Mouse (Mus musculus) hindbrain, embryonic 14.5 days (tissue): ENCODE data around the gene Ints14. TPM values are rescaled to one million over a fixed set of nuclear protein-coding genes. Genes with fewer than 3 reads are reported as not detected.
A peak's percentile ranks its signal among the peaks of the same experiment; 100 is the strongest.

Source experiments
- ATAC-seq: fragments of 200-750 bp; cut with Nextera tagmentation; 2 replicates; pipeline ENCODE4 v1.8.0; 2017; ENCODE audit warnings: moderate number of reproducible peaks, mild to moderate bottlenecking, moderate TSS enrichment, moderate library complexity; ENCODE audit not compliant: low FRiP score
- DNase-seq: peaks from one replicate; pipeline ENCODE4 v3.0.0-alpha.2; 2015; ENCODE audit warnings: low spot score
- H3K27ac ChIP-seq: fragments of 300-500 bp; sonication (generic); 2 replicates; pipeline ENCODE4 v1.5.1; 2014; ENCODE audit warnings: mild to moderate bottlenecking, moderate library complexity
- H3K27me3 ChIP-seq: fragments of 300-500 bp; sonication (generic); 2 replicates; pipeline ENCODE4 v1.6.1; 2014; ENCODE audit warnings: mild to moderate bottlenecking, low read length, mixed read lengths; ENCODE audit not compliant: control insufficient read depth, insufficient read depth
- H3K36me3 ChIP-seq: fragments of 300-500 bp; sonication (generic); replicated peaks from 2 replicates; pipeline ENCODE4 v1.6.1; 2014; ENCODE audit not compliant: control insufficient read depth, insufficient read depth
- H3K4me1 ChIP-seq: fragments of 300-500 bp; sonication (generic); replicated peaks from 2 replicates; pipeline ENCODE4 v1.6.1; 2014; ENCODE audit warnings: antibody characterized with exemption, low read length, mixed read lengths; ENCODE audit not compliant: control insufficient read depth, insufficient read depth
- H3K4me2 ChIP-seq: fragments of 300-500 bp; sonication (generic); replicated peaks from 2 replicates; pipeline ENCODE4 v1.6.1; 2014; ENCODE audit warnings: mild to moderate bottlenecking, moderate library complexity
- H3K4me3 ChIP-seq: fragments of 300-500 bp; sonication (generic); replicated peaks from 2 replicates; pipeline ENCODE4 v1.5.1; 2014; ENCODE audit warnings: mild to moderate bottlenecking, low read length
- H3K9ac ChIP-seq: fragments of 300-500 bp; sonication (generic); 2 replicates; pipeline ENCODE4 v1.6.1; 2014
- H3K9me3 ChIP-seq: fragments of 300-500 bp; sonication (generic); 2 replicates; pipeline ENCODE4 v1.6.1; 2016; ENCODE audit warnings: low read length; ENCODE audit not compliant: control insufficient read depth
- whole genome bisulfite sequencing: fragments of 180-500 bp; shearing (Covaris S2); extraction: QIAGEN DNeasy Blood & Tissue Kit; methylation state at CpG from one replicate; pipeline ENCODE4 v1.1.7; 2014; 5-methylcytosine and 5-hydroxymethylcytosine counted together
- polyA plus RNA-seq: library from polyadenylated mRNA; unstranded; fragments of >200 nt; fragmentation: Nextera tagmentation; extraction: Ambion mirVana; gene quantifications from 2 replicates; pipeline ENCODE4 v1.2.1, GENCODE M21; 2014

Ints14 gene
- polyA plus RNA-seq, 1 experiment from 2014 or later, result 37.6 TPM

DNA sequence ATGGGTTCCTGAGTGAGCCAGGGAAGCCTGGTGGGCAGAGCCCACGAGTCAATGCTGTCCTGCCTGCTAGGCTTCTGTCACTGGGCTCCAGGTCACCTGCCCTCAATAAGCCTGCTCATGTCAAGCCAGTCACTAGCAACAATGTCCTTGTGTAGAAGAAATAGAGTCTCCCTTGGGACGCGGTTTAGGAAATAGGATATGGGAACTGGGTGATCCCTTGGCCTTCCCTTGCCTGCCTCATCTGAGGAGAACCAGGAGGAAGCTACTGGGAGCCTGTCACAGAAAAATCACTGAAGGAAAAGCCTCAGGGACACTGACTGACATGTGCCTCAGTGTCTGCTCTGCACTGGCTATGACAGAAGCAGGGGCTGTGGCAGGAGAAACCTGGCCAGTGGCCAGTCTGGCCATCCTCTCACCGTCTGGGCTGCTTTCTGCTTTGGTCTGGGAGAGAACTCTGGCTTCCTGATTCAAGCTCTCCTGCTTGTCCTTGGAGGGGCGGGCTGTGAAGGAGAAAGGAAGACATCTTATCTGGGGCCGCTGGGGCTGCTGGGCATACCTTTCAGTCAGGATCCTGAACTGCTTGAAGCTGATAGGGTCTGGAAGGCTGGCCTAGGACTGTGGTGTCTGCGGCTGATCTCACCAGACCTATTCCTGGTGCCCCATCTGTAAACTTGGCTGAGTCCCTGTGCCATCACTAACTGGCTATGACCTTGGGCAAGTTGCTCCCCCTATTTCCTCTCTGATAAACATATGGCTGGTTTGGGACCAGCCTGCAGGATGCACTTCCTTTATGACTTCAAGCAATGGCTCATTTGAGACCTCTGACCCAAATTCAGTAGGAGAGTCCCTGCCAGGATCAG is 28.7 kb upstream of the Ints14 start:
- Histone ChIP-seq H3K36me3 (no peaks in the 10 kb centered on the region), H3K27ac (no peak overlapping the region), H3K27me3 (no peaks in the 10 kb centered on the region), H3K4me2 (no peak overlapping the region), H3K9me3 (no peaks in the 10 kb centered on the region), H3K4me3 (no peak overlapping the region), H3K4me1 (no peaks in the 10 kb centered on the region), H3K9ac (no peak overlapping the region)
- DNase-seq (no peak), ATAC-seq (no peak)
- 74% methylated on average over 7 of the region's 7 CpGs for WGBS

DNA sequence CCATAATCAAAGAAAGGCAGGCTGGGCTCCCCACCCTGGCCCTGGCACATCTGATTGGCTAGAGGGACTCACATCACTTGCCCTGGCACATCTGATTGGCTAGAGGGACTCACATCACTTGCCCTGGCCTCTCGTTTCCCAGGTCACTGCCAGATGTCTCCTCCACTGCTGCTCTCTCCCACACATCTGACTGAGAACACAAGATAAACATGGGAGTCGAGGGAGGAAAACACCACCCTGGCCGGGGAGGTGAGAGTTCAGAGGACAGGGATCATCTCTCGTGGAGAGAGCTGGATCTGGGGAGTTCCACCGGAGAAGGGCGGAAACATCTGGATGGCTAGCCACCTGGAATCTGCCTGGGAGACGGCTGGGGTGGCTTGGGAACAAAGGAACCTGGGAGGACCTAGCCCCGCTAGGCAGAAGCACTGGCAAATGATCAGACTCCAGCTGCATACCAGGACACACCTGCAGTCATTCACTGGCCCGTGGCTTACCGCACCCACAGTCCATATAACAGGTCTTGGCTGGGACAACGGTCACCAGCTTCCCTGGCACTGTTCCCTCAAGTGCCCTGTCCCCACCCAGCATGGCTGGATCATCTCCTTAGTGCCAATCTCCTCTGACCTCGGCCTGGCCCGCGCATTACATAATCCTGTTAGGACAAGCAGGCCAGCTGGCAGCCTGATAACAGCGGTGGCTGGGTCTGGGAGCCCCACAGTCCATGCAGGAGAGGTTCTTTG is 26.5 kb upstream of the Ints14 start:
- no peak for ATAC-seq
- H3K4me1 ChIP-seq, result no peaks in the 10 kb centered on the region
- no peak overlapping the region for H3K9ac ChIP-seq
- no peaks in the 10 kb centered on the region for H3K27me3 ChIP-seq
- no peaks in the 10 kb centered on the region for H3K36me3 ChIP-seq
- no peak for DNase-seq
- no peaks in the 10 kb centered on the region for H3K9me3 ChIP-seq
- no peak overlapping the region for H3K4me2 ChIP-seq
- WGBS, result 66% methylated on average over 15 of the region's 15 CpGs
- no peak overlapping the region for H3K27ac ChIP-seq
- H3K4me3 ChIP-seq, result no peak overlapping the region

GRCm38 (mm10) chr9:64936508-64936907 is 24.2 kb upstream of the Ints14 start:
- no peak overlapping the region for H3K4me2 ChIP-seq
- H3K9ac ChIP-seq, result no peak overlapping the region
- no peaks in the 10 kb centered on the region for H3K9me3 ChIP-seq
- no peaks in the 10 kb centered on the region for H3K36me3 ChIP-seq
- H3K4me1 ChIP-seq, result no peaks in the 10 kb centered on the region
- H3K4me3 ChIP-seq, result no peak overlapping the region
- H3K27me3 ChIP-seq, result no peaks in the 10 kb centered on the region
- DNase-seq (peak; percentile 70), ATAC-seq (no peak; the same call in 1 of the 2 replicates)
- no peak overlapping the region for H3K27ac ChIP-seq
- 8% methylated on average over 6 of the region's 6 CpGs for WGBS

DNA sequence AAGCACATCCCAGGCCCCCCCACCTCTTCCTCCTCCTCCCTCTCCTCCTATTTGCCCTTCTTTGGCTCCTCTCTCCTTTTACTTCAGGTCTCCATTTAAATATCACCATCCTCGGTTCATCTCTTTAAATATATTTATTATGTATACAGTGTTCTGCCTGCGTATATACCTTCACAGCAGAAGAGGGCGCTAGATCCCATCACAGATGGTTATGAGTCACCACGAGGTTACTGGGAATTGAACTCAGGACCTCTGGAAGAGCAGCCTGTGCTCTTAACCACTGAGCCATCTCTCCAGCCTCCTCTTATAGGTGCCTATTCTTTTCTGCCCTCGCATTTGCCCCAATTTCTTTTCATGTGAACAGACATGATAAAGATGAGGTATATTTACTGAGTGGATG is 23.2 kb upstream of the Ints14 start:
- WGBS, result 60% methylated on average over 5 of the region's 5 CpGs
- no peak for ATAC-seq

DNA sequence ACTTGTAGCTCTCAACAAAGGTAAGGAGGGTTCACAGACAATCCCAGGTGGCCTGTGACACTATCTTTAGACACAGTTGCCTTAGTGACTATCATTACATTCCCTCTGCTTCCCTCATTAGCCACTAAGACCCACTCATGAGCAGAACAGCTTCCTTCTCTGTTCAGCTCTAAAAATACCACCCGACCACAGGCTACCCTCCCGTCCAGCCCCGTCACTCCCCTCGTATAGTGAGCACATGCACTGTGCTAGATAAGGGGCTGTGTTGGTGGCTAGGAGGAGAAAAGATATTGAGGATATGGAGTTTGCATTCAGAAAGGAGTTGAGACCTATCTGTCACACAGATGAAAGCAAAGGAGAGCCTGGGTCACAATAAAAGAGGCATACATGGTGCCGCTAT is 22.2 kb upstream of the Ints14 start:
- Histone ChIP-seq H3K4me3 (no peak overlapping the region), H3K9me3 (no peaks in the 10 kb centered on the region), H3K9ac (no peak overlapping the region), H3K27me3 (no peaks in the 10 kb centered on the region), H3K4me2 (no peak overlapping the region), H3K27ac (no peak overlapping the region), H3K36me3 (no peaks in the 10 kb centered on the region), H3K4me1 (no peaks in the 10 kb centered on the region)
- ATAC-seq, result no peak
- WGBS, result 85% methylated on average over 5 of the region's 5 CpGs
- DNase-seq, result no peak

More for the DNA sequence above, 23.2 kb upstream of the Ints14 start:
- Histone ChIP-seq H3K9ac (no peak overlapping the region), H3K4me3 (no peak overlapping the region), H3K27me3 (no peaks in the 10 kb centered on the region), H3K36me3 (no peaks in the 10 kb centered on the region), H3K4me2 (no peak overlapping the region), H3K27ac (no peak overlapping the region), H3K9me3 (no peaks in the 10 kb centered on the region), H3K4me1 (no peaks in the 10 kb centered on the region)
- no peak for DNase-seq

DNA sequence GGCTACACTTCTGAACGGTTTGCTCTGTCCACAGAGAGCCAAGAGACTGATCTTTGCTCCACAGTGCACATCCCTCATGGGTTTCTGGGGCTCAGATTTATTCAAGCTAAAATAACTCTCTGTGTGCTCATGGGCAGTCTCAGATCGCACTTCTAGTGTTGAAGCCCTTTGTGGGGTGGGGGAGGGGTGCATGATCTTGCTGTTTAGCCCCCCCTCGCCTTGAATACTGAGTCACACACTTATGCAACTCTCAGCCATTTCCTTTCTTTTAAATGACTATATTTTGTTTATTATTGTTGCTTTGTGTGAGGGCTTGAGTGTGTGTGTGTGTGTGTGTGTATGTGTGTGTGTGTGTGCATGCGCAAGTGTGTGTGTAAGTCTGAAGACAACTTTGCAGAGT is 21.4 kb upstream of the Ints14 start:
- no peak overlapping the region for H3K9ac ChIP-seq
- H3K27ac ChIP-seq, result no peak overlapping the region
- no peaks in the 10 kb centered on the region for H3K9me3 ChIP-seq
- ATAC-seq (no peak), DNase-seq (no peak)
- no peaks in the 10 kb centered on the region for H3K27me3 ChIP-seq
- no peaks in the 10 kb centered on the region for H3K36me3 ChIP-seq
- H3K4me3 ChIP-seq, result no peak overlapping the region
- no peak overlapping the region for H3K4me2 ChIP-seq
- WGBS, result 59% methylated on average over 4 of the region's 4 CpGs
- H3K4me1 ChIP-seq, result no peaks in the 10 kb centered on the region

- DNase-seq (no peak), ATAC-seq (no peak)
- no peaks in the 10 kb centered on the region for H3K4me1 ChIP-seq
- no peaks in the 10 kb centered on the region for H3K27me3 ChIP-seq
- H3K4me2 ChIP-seq, result no peak overlapping the region
- H3K9me3 ChIP-seq, result no peaks in the 10 kb centered on the region
- no peak overlapping the region for H3K4me3 ChIP-seq
- no peak overlapping the region for H3K9ac ChIP-seq
- no peaks in the 10 kb centered on the region for H3K36me3 ChIP-seq
- no peak overlapping the region for H3K27ac ChIP-seq
- WGBS, result 86% methylated on average over 2 of the region's 2 CpGs
Observed at GRCm38 (mm10) chr9:64939790-64940189, 20.9 kb upstream of the Ints14 start.

- ATAC-seq, result no peak
- no peak overlapping the region for H3K9ac ChIP-seq
- no peak overlapping the region for H3K4me2 ChIP-seq
- H3K9me3 ChIP-seq, result no peaks in the 10 kb centered on the region
- no peak overlapping the region for H3K27ac ChIP-seq
- H3K4me1 ChIP-seq, result no peaks in the 10 kb centered on the region
- H3K27me3 ChIP-seq, result no peaks in the 10 kb centered on the region
- no peak overlapping the region for H3K4me3 ChIP-seq
- 84% methylated on average over 11 of the region's 11 CpGs for WGBS
- H3K36me3 ChIP-seq, result no peaks in the 10 kb centered on the region
- no peak for DNase-seq
Observed at GRCm38 (mm10) chr9:64940731-64941346, 19.9 kb upstream of the Ints14 start.

- DNase-seq, result no peak
- Histone ChIP-seq H3K9me3 (no peaks in the 10 kb centered on the region), H3K4me3 (no peak overlapping the region), H3K27me3 (no peaks in the 10 kb centered on the region), H3K27ac (no peak overlapping the region), H3K4me1 (no peaks in the 10 kb centered on the region), H3K4me2 (no peak overlapping the region), H3K36me3 (no peaks in the 10 kb centered on the region), H3K9ac (no peak overlapping the region)
- no peak for ATAC-seq
- 90% methylated on average over 4 of the region's 4 CpGs for WGBS
Observed at GRCm38 (mm10) chr9:64941650-64942049, 19.1 kb upstream of the Ints14 start.
